Mouse (Mus musculus): ENCODE data around the gene Prkcb. TPM values are rescaled to one million over a fixed set of nuclear protein-coding genes. Genes with fewer than 3 reads are reported as not detected.

The Prkcb gene
- polyA plus RNA-seq, 1 experiment, result 10.9 TPM

DNA sequence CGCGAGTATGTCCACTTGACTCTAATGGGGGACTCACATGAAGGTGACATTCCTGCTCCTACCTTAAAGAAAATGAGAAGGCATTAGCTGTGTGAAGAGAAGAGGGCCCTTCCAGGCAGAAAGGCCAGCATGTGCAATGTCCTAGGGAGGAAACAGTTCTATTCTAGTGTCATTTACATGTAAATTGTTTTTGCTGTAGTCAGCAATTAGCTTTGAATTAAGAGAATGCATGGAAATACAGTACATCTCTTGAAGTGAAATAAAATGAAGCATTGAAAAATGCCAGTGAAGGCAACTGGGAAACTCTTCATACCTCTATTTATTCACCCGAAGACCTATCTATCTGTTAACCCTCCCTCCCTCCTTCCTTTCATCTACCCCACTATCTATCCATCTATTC, 48.8 kb downstream of the Prkcb start:
- Histone ChIP-seq H3K4me1 (ENCODE audit: control insufficient read depth, insufficient read depth, low read length) (no peaks in the 10 kb centered on the region), H3K4me3 (replicated peaks; ENCODE audit: extremely low read depth, low read depth, low read length) (no peak overlapping the region)
- WGBS, result 85% methylated on average over 3 of the region's 3 CpGs
- TF ChIP-seq CTCF (IDR thresholded peaks at IDR 0.05; ENCODE audit: insufficient read depth, low read length), result no peak
- TF ChIP-seq POLR2A (IDR thresholded peaks at IDR 0.05; ENCODE audit: borderline replicate concordance, extremely low read depth, low read depth, low read length), result no peak
- DNase-seq, result no peak

DNA sequence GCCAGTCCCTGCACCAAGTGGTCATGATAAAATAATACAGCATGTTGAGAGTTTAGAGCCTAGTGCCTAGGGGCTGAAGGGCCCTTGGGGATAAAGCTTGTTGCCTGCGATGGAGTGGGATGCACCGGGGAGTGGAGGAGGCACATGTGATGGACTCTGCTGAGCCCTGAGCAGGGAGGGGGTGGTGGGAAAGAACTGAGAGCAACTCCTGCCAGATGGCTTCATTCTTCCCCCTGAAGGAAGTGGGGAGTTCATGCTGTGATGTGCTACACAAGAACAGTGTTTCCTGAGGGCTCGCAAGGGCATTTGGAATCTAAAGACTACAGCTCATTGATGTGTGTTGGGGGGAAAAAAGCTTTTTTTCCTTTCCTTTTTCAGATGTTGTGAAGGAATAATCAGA, 49.5 kb downstream of the Prkcb start:
- H3K4me3 ChIP-seq (replicated peaks; ENCODE audit: extremely low read depth, low read depth, low read length), result no peak overlapping the region
- DNase-seq, result no peak
- TF ChIP-seq POLR2A (IDR thresholded peaks at IDR 0.05; ENCODE audit: borderline replicate concordance, extremely low read depth, low read depth, low read length) (no peak), CTCF (IDR thresholded peaks at IDR 0.05; ENCODE audit: insufficient read depth, low read length) (no peak)
- WGBS, result 71% methylated on average over 3 of the region's 3 CpGs
- no peaks in the 10 kb centered on the region for H3K4me1 ChIP-seq (ENCODE audit: control insufficient read depth, insufficient read depth, low read length)

DNA sequence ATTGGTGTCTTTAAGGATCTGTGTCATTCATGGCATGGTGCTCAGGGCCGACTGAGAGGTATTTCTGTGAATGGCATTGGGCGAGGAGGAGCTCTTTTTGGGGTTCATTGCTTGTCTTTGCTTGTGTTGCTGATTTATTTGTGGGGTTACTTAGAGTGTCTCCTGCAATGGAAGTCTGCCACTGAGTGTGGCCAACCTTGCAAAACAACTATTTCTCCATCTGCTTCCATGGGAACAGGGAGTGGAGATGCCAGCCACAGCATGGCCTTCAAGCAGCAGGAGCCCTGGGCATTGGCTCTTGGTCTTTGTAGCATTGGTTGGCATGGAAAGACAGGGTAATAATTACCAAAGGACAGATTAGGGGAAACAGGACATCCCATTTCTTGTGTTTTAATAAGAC, 50.9 kb downstream of the Prkcb start:
- 65% methylated on average over 2 of the region's 2 CpGs for WGBS
- no peak for TF ChIP-seq CTCF (IDR thresholded peaks at IDR 0.05; ENCODE audit: insufficient read depth, low read length)
- no peak for TF ChIP-seq POLR2A (IDR thresholded peaks at IDR 0.05; ENCODE audit: borderline replicate concordance, extremely low read depth, low read depth, low read length)

GRCm38 (mm10) chr7:122341813-122342212, 53.3 kb downstream of the Prkcb start:
- Histone ChIP-seq H3K4me3 (replicated peaks; ENCODE audit: extremely low read depth, low read depth, low read length) (no peak overlapping the region), H3K4me1 (ENCODE audit: control insufficient read depth, insufficient read depth, low read length) (no peaks in the 10 kb centered on the region)
- no peak for DNase-seq
- TF ChIP-seq CTCF (IDR thresholded peaks at IDR 0.05; ENCODE audit: insufficient read depth, low read length) (no peak), POLR2A (IDR thresholded peaks at IDR 0.05; ENCODE audit: borderline replicate concordance, extremely low read depth, low read depth, low read length) (no peak)
- 60% methylated on average over 3 of the region's 3 CpGs for WGBS

More for the DNA sequence above, 50.9 kb downstream of the Prkcb start:
- no peaks in the 10 kb centered on the region for H3K4me1 ChIP-seq (ENCODE audit: control insufficient read depth, insufficient read depth, low read length)
- DNase-seq, result no peak
- no peak overlapping the region for H3K4me3 ChIP-seq (replicated peaks; ENCODE audit: extremely low read depth, low read depth, low read length)

- 55% methylated on average over 7 of the region's 7 CpGs for WGBS
- DNase-seq, result no peak
- TF ChIP-seq POLR2A (IDR thresholded peaks at IDR 0.05; ENCODE audit: borderline replicate concordance, extremely low read depth, low read depth, low read length) (no peak), CTCF (IDR thresholded peaks at IDR 0.05; ENCODE audit: insufficient read depth, low read length) (no peak)
- Histone ChIP-seq H3K4me1 (ENCODE audit: control insufficient read depth, insufficient read depth, low read length) (no peaks in the 10 kb centered on the region), H3K4me3 (replicated peaks; ENCODE audit: extremely low read depth, low read depth, low read length) (no peak overlapping the region)
Measured at GRCm38 (mm10) chr7:122344656-122345055, 56.1 kb downstream of the Prkcb start.

DNA sequence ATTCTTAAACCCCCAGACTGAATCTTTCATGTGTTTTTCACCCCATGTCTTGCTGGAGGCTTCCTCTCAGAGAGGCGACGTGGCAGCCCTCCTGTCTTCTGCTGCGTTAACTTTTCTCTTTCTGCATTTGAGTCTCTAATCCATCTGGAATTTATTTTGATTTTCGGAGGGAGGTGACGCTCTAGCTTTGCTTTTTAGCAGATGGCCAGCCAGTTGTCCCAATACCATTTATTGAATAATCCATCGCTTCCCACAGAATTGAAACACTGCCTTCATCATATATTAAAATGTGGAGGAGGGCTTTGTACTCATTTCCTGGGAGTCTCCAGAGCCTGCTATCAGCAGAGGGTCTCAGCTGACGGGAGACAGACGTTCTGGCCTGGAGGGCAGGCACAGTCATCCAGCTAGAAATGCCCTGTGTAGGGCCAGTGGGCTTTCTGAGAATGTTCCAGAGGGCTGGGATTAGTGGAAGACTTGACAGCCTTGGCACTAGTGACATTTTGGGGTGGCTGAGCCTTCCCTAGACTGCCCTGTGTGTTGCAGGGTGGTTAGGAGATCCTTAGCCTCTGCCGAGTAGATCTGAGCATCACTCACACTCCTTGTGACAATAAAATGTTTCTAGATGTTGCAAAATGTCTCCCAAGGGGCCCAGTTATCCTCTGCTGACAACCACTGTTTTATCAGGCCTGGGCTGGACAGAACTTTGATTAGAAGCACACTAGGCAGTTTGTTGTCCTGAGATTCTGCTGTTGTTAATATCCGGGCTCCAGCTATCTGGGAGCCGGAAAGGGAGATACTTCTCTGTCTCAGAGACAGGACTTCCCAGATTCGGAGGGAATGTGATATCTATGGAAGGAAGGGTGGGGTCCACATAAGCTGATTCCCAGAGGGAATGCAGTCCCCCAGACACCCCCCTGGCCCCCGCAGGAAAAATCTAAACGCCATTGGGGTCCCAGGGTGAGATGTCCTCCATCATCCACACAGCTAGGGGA, 58.0 kb downstream of the Prkcb start:
- H3K4me3 ChIP-seq (replicated peaks; ENCODE audit: extremely low read depth, low read depth, low read length), result no peak overlapping the region
- no peaks in the 10 kb centered on the region for H3K4me1 ChIP-seq (ENCODE audit: control insufficient read depth, insufficient read depth, low read length)
- no peak for DNase-seq
- 62% methylated on average over 14 of the region's 14 CpGs for WGBS
- TF ChIP-seq POLR2A (IDR thresholded peaks at IDR 0.05; ENCODE audit: borderline replicate concordance, extremely low read depth, low read depth, low read length) (no peak), CTCF (IDR thresholded peaks at IDR 0.05; ENCODE audit: insufficient read depth, low read length) (no peak)

DNA sequence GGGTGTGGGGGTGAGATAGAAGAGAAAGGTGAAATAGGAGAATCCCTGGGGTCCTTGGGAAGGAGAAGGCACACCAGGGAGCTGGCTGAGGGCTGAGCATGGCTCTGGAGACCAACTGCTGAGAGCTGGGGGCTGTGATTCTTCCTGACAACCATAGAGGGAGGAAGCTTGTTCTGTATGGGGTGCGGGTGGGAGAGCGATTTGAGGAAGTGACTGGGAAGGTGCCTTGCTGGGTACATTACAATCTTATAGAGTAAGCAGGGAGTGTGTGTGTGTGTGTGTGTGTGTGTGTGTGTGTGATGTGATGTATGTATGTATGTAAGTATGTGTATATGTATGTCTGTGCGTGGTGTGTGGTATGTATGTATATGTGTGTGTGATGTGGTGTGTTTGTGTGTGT, 58.9 kb downstream of the Prkcb start:
- Histone ChIP-seq H3K4me1 (ENCODE audit: control insufficient read depth, insufficient read depth, low read length) (no peaks in the 10 kb centered on the region), H3K4me3 (replicated peaks; ENCODE audit: extremely low read depth, low read depth, low read length) (no peak overlapping the region)
- WGBS, result 77% methylated on average over 3 of the region's 3 CpGs
- TF ChIP-seq POLR2A (IDR thresholded peaks at IDR 0.05; ENCODE audit: borderline replicate concordance, extremely low read depth, low read depth, low read length) (no peak), CTCF (IDR thresholded peaks at IDR 0.05; ENCODE audit: insufficient read depth, low read length) (no peak)
- no peak for DNase-seq

- no peak for DNase-seq
- WGBS, result 84% methylated on average over 5 of the region's 5 CpGs
- Histone ChIP-seq H3K4me1 (ENCODE audit: control insufficient read depth, insufficient read depth, low read length) (no peaks in the 10 kb centered on the region), H3K4me3 (replicated peaks; ENCODE audit: extremely low read depth, low read depth, low read length) (no peak overlapping the region)
- TF ChIP-seq CTCF (IDR thresholded peaks at IDR 0.05; ENCODE audit: insufficient read depth, low read length) (no peak), POLR2A (IDR thresholded peaks at IDR 0.05; ENCODE audit: borderline replicate concordance, extremely low read depth, low read depth, low read length) (no peak)
Measured at GRCm38 (mm10) chr7:122349961-122350360, 61.4 kb downstream of the Prkcb start.

GRCm38 (mm10) chr7:122350741-122351140, 62.2 kb downstream of the Prkcb start:
- 62% methylated on average over 2 of the region's 2 CpGs for WGBS
- Histone ChIP-seq H3K4me1 (ENCODE audit: control insufficient read depth, insufficient read depth, low read length) (no peaks in the 10 kb centered on the region), H3K4me3 (replicated peaks; ENCODE audit: extremely low read depth, low read depth, low read length) (no peak overlapping the region)
- DNase-seq, result no peak
- TF ChIP-seq POLR2A (IDR thresholded peaks at IDR 0.05; ENCODE audit: borderline replicate concordance, extremely low read depth, low read depth, low read length), result no peak
- TF ChIP-seq CTCF (IDR thresholded peaks at IDR 0.05; ENCODE audit: insufficient read depth, low read length), result no peak

DNA sequence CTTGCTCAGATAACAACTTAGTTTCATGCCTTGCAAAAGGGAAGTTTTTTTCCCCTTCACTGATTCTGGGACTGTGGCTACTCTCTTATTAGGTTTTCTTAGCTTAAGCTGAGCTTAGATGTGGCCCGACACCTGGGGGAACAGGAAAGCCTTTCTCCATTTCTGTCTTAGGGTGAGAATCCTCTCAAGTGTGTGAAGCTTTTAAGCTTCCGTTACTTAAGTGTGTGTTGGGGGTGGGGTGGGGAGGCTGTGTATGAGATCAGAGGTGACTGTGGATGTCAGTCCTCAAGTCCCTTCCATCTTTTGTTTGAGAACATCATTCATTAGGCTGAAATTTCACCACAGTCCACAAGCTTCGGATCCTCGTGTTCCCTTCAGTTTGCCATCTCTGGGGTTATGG, 63.3 kb downstream of the Prkcb start:
- Histone ChIP-seq H3K4me1 (ENCODE audit: control insufficient read depth, insufficient read depth, low read length) (no peaks in the 10 kb centered on the region), H3K4me3 (replicated peaks; ENCODE audit: extremely low read depth, low read depth, low read length) (no peak overlapping the region)
- WGBS, result 79% methylated on average over 4 of the region's 4 CpGs
- TF ChIP-seq POLR2A (IDR thresholded peaks at IDR 0.05; ENCODE audit: borderline replicate concordance, extremely low read depth, low read depth, low read length) (no peak), CTCF (IDR thresholded peaks at IDR 0.05; ENCODE audit: insufficient read depth, low read length) (no peak)
- DNase-seq, result no peak

Measured in lung, adult 2 months (tissue).